Mouse (Mus musculus): ENCODE data around the gene Serpinb1a.
"Not testable (repeated sequence)": the region's sequence is repeated elsewhere in the genome, so short reads cannot be mapped to it uniquely, and the experiment has no call there.

Gene Serpinb1a

GRCm38 (mm10) chr13:32850668-32851404, at the start of gene Serpinb1a:
Gene Serpinb1a, minus strand, starts transcription at chr13:32851185.
- DNase-seq (ENCODE audit: low read depth, low spot score) = peak; percentile 70

GRCm38 (mm10) chr13:32900639-32901038, 49.7 kb upstream of the Serpinb1a start:
- DNase-seq (ENCODE audit: low read depth, low spot score) = peak; percentile 60

GRCm38 (mm10) chr13:32899114-32899513, 48.1 kb upstream of the Serpinb1a start:
- DNase-seq (ENCODE audit: low read depth, low spot score) = not testable (repeated sequence)

- peak; percentile 6 for DNase-seq (ENCODE audit: low read depth, low spot score)
Observed at GRCm38 (mm10) chr13:32898111-32898510, 47.1 kb upstream of the Serpinb1a start, which contains the start of gene Serpinb1c. Gene Serpinb1c, minus strand, starts transcription at chr13:32898211.

GRCm38 (mm10) chr13:32896931-32897330, 45.9 kb upstream of the Serpinb1a start:
- no peak for DNase-seq (ENCODE audit: low read depth, low spot score)

GRCm38 (mm10) chr13:32884755-32885154, 33.8 kb upstream of the Serpinb1a start:
- DNase-seq (ENCODE audit: low read depth, low spot score) = no peak

- DNase-seq (ENCODE audit: low read depth, low spot score) = no peak
Observed at GRCm38 (mm10) chr13:32873862-32874261, 22.9 kb upstream of the Serpinb1a start.

- DNase-seq (ENCODE audit: low read depth, low spot score) = no peak
Observed at GRCm38 (mm10) chr13:32868843-32869242, 17.9 kb upstream of the Serpinb1a start.

- not testable (repeated sequence) for DNase-seq (ENCODE audit: low read depth, low spot score)
Observed at GRCm38 (mm10) chr13:32868233-32868632, 17.2 kb upstream of the Serpinb1a start.

GRCm38 (mm10) chr13:32867030-32867429, 16.0 kb upstream of the Serpinb1a start:
- DNase-seq (ENCODE audit: low read depth, low spot score) = no peak

- peak; percentile 82 for DNase-seq (ENCODE audit: low read depth, low spot score)
Observed at GRCm38 (mm10) chr13:32866484-32866883, 15.5 kb upstream of the Serpinb1a start.

GRCm38 (mm10) chr13:32865591-32865990, 14.6 kb upstream of the Serpinb1a start:
- DNase-seq (ENCODE audit: low read depth, low spot score) = peak; percentile 26

GRCm38 (mm10) chr13:32864529-32864928, 13.5 kb upstream of the Serpinb1a start:
- not testable (repeated sequence) for DNase-seq (ENCODE audit: low read depth, low spot score)

GRCm38 (mm10) chr13:32863456-32863855, 12.5 kb upstream of the Serpinb1a start:
- DNase-seq (ENCODE audit: low read depth, low spot score) = no peak

- no peak for DNase-seq (ENCODE audit: low read depth, low spot score)
Observed at GRCm38 (mm10) chr13:32860821-32861220, 9.8 kb upstream of the Serpinb1a start.

GRCm38 (mm10) chr13:32853073-32853472, 2.1 kb upstream of the Serpinb1a start:
- DNase-seq (ENCODE audit: low read depth, low spot score) = no peak

GRCm38 (mm10) chr13:32852539-32852938, 1.6 kb upstream of the Serpinb1a start:
- no peak for DNase-seq (ENCODE audit: low read depth, low spot score)

GRCm38 (mm10) chr13:32851967-32852366, 982 bp upstream of the Serpinb1a start:
- peak; percentile 73 for DNase-seq (ENCODE audit: low read depth, low spot score)

- no peak for DNase-seq (ENCODE audit: low read depth, low spot score)
Observed at GRCm38 (mm10) chr13:32850156-32850555, 829 bp downstream of the Serpinb1a start.

- DNase-seq (ENCODE audit: low read depth, low spot score) = no peak
Observed at GRCm38 (mm10) chr13:32849531-32850123, 1.4 kb downstream of the Serpinb1a start.

GRCm38 (mm10) chr13:32849092-32849491, 1.9 kb downstream of the Serpinb1a start:
- no peak for DNase-seq (ENCODE audit: low read depth, low spot score)

GRCm38 (mm10) chr13:32846221-32846620, 4.8 kb downstream of the Serpinb1a start:
- no peak for DNase-seq (ENCODE audit: low read depth, low spot score)

GRCm38 (mm10) chr13:32841349-32841748, 9.6 kb downstream of the Serpinb1a start:
- DNase-seq (ENCODE audit: low read depth, low spot score) = no peak
